Mouse (Mus musculus): ENCODE results near the gene Maml3. TPM values are rescaled to one million over a fixed set of nuclear protein-coding genes. Genes with fewer than 3 reads are reported as not detected.

Gene Maml3
- polyA plus RNA-seq, 1 experiment from 2014 or later = 4.1 TPM

GRCm38 (mm10) chr3:51912214-51912613 is 192.7 kb downstream of the Maml3 start:
- Histone ChIP-seq H3K27ac (no peak overlapping the region), H3K4me2 (replicated peaks) (no peak overlapping the region), H3K36me3 (no peaks in the 10 kb centered on the region), H3K4me3 (replicated peaks) (no peak overlapping the region), H3K4me1 (replicated peaks) (peaks cover 39% of the 10 kb centered on the region), H3K9ac (no peak overlapping the region), H3K27me3 (replicated peaks) (no peaks in the 10 kb centered on the region), H3K9me3 (no peaks in the 10 kb centered on the region)
- 32% methylated on average over 8 of the region's 8 CpGs for WGBS
- no peak for ATAC-seq

- no peaks in the 10 kb centered on the region for H3K27me3 ChIP-seq (replicated peaks)
- H3K9me3 ChIP-seq = no peaks in the 10 kb centered on the region
- peaks cover 22% of the 10 kb centered on the region for H3K4me1 ChIP-seq (replicated peaks)
- peak overlapping the region; percentile 24 for H3K4me2 ChIP-seq (replicated peaks)
- 0 out of 2 replicates have a peak, but pooled peaks have one; percentile 46 for ATAC-seq
- no peak overlapping the region for H3K4me3 ChIP-seq (replicated peaks)
- H3K27ac ChIP-seq = no peak overlapping the region
- H3K36me3 ChIP-seq = no peaks in the 10 kb centered on the region
- 37% methylated on average over 14 of the region's 14 CpGs for WGBS
- no peak overlapping the region for H3K9ac ChIP-seq
These were observed 196.4 kb downstream of the Maml3 start for GRCm38 (mm10) chr3:51908437-51908990.

GRCm38 (mm10) chr3:51907113-51907860 is 197.6 kb downstream of the Maml3 start:
- H3K4me1 ChIP-seq (replicated peaks) = peaks cover 19% of the 10 kb centered on the region
- H3K27ac ChIP-seq = no peak overlapping the region
- H3K4me3 ChIP-seq (replicated peaks) = no peak overlapping the region
- H3K9ac ChIP-seq = no peak overlapping the region
- H3K9me3 ChIP-seq = no peaks in the 10 kb centered on the region
- H3K4me2 ChIP-seq (replicated peaks) = no peak overlapping the region
- no peaks in the 10 kb centered on the region for H3K36me3 ChIP-seq
- no peaks in the 10 kb centered on the region for H3K27me3 ChIP-seq (replicated peaks)
- peak; percentile 79 for ATAC-seq
- WGBS = 59% methylated on average over 10 of the region's 10 CpGs

GRCm38 (mm10) chr3:51905903-51906302 is 199.0 kb downstream of the Maml3 start:
- no peaks in the 10 kb centered on the region for H3K27me3 ChIP-seq (replicated peaks)
- H3K4me3 ChIP-seq (replicated peaks) = no peak overlapping the region
- no peak overlapping the region for H3K9ac ChIP-seq
- WGBS = 45% methylated on average over 9 of the region's 9 CpGs
- no peak overlapping the region for H3K27ac ChIP-seq
- H3K9me3 ChIP-seq = no peaks in the 10 kb centered on the region
- ATAC-seq = no peak
- peaks cover 17% of the 10 kb centered on the region for H3K4me1 ChIP-seq (replicated peaks)
- H3K36me3 ChIP-seq = no peaks in the 10 kb centered on the region
- H3K4me2 ChIP-seq (replicated peaks) = no peak overlapping the region

GRCm38 (mm10) chr3:51904357-51904855 is 200.5 kb downstream of the Maml3 start:
- Histone ChIP-seq H3K27me3 (replicated peaks) (no peaks in the 10 kb centered on the region), H3K9ac (no peak overlapping the region), H3K4me2 (replicated peaks) (no peak overlapping the region), H3K4me3 (replicated peaks) (no peak overlapping the region), H3K36me3 (no peaks in the 10 kb centered on the region), H3K4me1 (replicated peaks) (peaks cover 19% of the 10 kb centered on the region), H3K27ac (no peak overlapping the region), H3K9me3 (no peaks in the 10 kb centered on the region)
- WGBS = 56% methylated on average over 12 of the region's 12 CpGs
- ATAC-seq = no peak

- H3K4me3 ChIP-seq (replicated peaks) = no peak overlapping the region
- WGBS = 29% methylated on average over 2 of the region's 2 CpGs
- H3K4me2 ChIP-seq (replicated peaks) = no peak overlapping the region
These were observed 203.7 kb downstream of the Maml3 start for GRCm38 (mm10) chr3:51901151-51901550.

GRCm38 (mm10) chr3:51894514-51894913 is 210.4 kb downstream of the Maml3 start:
- no peak for ATAC-seq
- Histone ChIP-seq H3K9ac (no peak overlapping the region), H3K36me3 (no peaks in the 10 kb centered on the region), H3K27me3 (replicated peaks) (no peaks in the 10 kb centered on the region), H3K4me3 (replicated peaks) (no peak overlapping the region), H3K27ac (no peak overlapping the region), H3K9me3 (no peaks in the 10 kb centered on the region), H3K4me1 (replicated peaks) (peaks cover 7% of the 10 kb centered on the region; the same call in 1 of the 2 replicates), H3K4me2 (replicated peaks) (no peak overlapping the region)
- 77% methylated on average over 8 of the region's 8 CpGs for WGBS

More at GRCm38 (mm10) chr3:51901151-51901550, 203.7 kb downstream of the Maml3 start:
- peaks cover 8% of the 10 kb centered on the region; the same call in 1 of the 2 replicates for H3K4me1 ChIP-seq (replicated peaks)
- H3K9me3 ChIP-seq = no peaks in the 10 kb centered on the region
- H3K9ac ChIP-seq = no peak overlapping the region
- H3K27ac ChIP-seq = no peak overlapping the region
- no peaks in the 10 kb centered on the region for H3K36me3 ChIP-seq
- ATAC-seq = 0 out of 2 replicates have a peak, but pooled peaks have one; percentile 25
- H3K27me3 ChIP-seq (replicated peaks) = no peaks in the 10 kb centered on the region

GRCm38 (mm10) chr3:51891562-51892119 is 213.2 kb downstream of the Maml3 start:
- ATAC-seq = no peak
- no peaks in the 10 kb centered on the region for H3K36me3 ChIP-seq
- WGBS = 77% methylated on average over 10 of the region's 10 CpGs

GRCm38 (mm10) chr3:51890181-51890580 is 214.7 kb downstream of the Maml3 start:
- Histone ChIP-seq H3K27ac (no peak overlapping the region), H3K4me3 (replicated peaks) (no peak overlapping the region), H3K9ac (no peak overlapping the region), H3K4me2 (replicated peaks) (no peak overlapping the region), H3K4me1 (replicated peaks) (peaks cover 15% of the 10 kb centered on the region), H3K9me3 (no peaks in the 10 kb centered on the region), H3K27me3 (replicated peaks) (no peaks in the 10 kb centered on the region), H3K36me3 (no peaks in the 10 kb centered on the region)
- ATAC-seq = no peak
- 65% methylated on average over 4 of the region's 4 CpGs for WGBS

More at GRCm38 (mm10) chr3:51891562-51892119, 213.2 kb downstream of the Maml3 start:
- peaks cover 15% of the 10 kb centered on the region for H3K4me1 ChIP-seq (replicated peaks)
- no peaks in the 10 kb centered on the region for H3K9me3 ChIP-seq
- no peak overlapping the region for H3K4me2 ChIP-seq (replicated peaks)
- H3K27ac ChIP-seq = no peak overlapping the region
- H3K27me3 ChIP-seq (replicated peaks) = no peaks in the 10 kb centered on the region
- H3K9ac ChIP-seq = no peak overlapping the region
- no peak overlapping the region for H3K4me3 ChIP-seq (replicated peaks)

- 65% methylated on average over 5 of the region's 5 CpGs for WGBS
- Histone ChIP-seq H3K4me3 (replicated peaks) (no peak overlapping the region), H3K27me3 (replicated peaks) (no peaks in the 10 kb centered on the region), H3K4me1 (replicated peaks) (peaks cover 15% of the 10 kb centered on the region), H3K36me3 (no peaks in the 10 kb centered on the region), H3K27ac (no peak overlapping the region), H3K9ac (no peak overlapping the region), H3K9me3 (no peaks in the 10 kb centered on the region), H3K4me2 (replicated peaks) (no peak overlapping the region)
- no peak for ATAC-seq
These were observed 215.1 kb downstream of the Maml3 start for GRCm38 (mm10) chr3:51889776-51890175.

GRCm38 (mm10) chr3:51888662-51889433 is 216.0 kb downstream of the Maml3 start:
- Histone ChIP-seq H3K9ac (no peak overlapping the region), H3K4me1 (replicated peaks) (peaks cover 17% of the 10 kb centered on the region), H3K27me3 (replicated peaks) (no peaks in the 10 kb centered on the region), H3K27ac (peak overlapping the region; percentile 33; the same call in 1 of the 2 replicates), H3K4me2 (replicated peaks) (peak overlapping the region; percentile 45), H3K4me3 (replicated peaks) (no peak overlapping the region), H3K36me3 (no peaks in the 10 kb centered on the region), H3K9me3 (no peaks in the 10 kb centered on the region)
- 20% methylated on average over 20 of the region's 20 CpGs for WGBS
- peak; percentile 77 for ATAC-seq

- no peaks in the 10 kb centered on the region for H3K36me3 ChIP-seq
- WGBS = 8% methylated on average over 8 of the region's 8 CpGs
- H3K27me3 ChIP-seq (replicated peaks) = no peaks in the 10 kb centered on the region
- no peak for ATAC-seq
- H3K27ac ChIP-seq = no peak overlapping the region
- peaks cover 17% of the 10 kb centered on the region for H3K4me1 ChIP-seq (replicated peaks)
- no peak overlapping the region for H3K4me3 ChIP-seq (replicated peaks)
- no peaks in the 10 kb centered on the region for H3K9me3 ChIP-seq
- H3K4me2 ChIP-seq (replicated peaks) = peak overlapping the region; percentile 45; the same call in 1 of the 2 replicates
- no peak overlapping the region for H3K9ac ChIP-seq
These were observed 216.6 kb downstream of the Maml3 start for GRCm38 (mm10) chr3:51888295-51888661.
